Mouse (Mus musculus) lung, postnatal 4 days (tissue): ENCODE measurements around the gene A430078G23Rik.

Source experiments
- DNase-seq, 2 experiments: peaks; one replicate each; pipeline ENCODE4 v3.0.0; 2021

The A430078G23Rik gene

GRCm38 (mm10) chr8:3414639-3415190 lies 61.5 kb downstream of the A430078G23Rik start:
- no peak for DNase-seq

GRCm38 (mm10) chr8:3415259-3415658 lies 62.0 kb downstream of the A430078G23Rik start:
- no peak for DNase-seq

GRCm38 (mm10) chr8:3415661-3416060 lies 62.4 kb downstream of the A430078G23Rik start:
- DNase-seq = no peak

GRCm38 (mm10) chr8:3416846-3417245 lies 63.6 kb downstream of the A430078G23Rik start:
- no peak for DNase-seq

GRCm38 (mm10) chr8:3417455-3417854 lies 64.2 kb downstream of the A430078G23Rik start:
- DNase-seq = no peak

- DNase-seq = no peak
Measured at GRCm38 (mm10) chr8:3418101-3418500, 64.9 kb downstream of the A430078G23Rik start.

GRCm38 (mm10) chr8:3420105-3420706 lies 67.0 kb downstream of the A430078G23Rik start:
- no peak for DNase-seq

- DNase-seq = no peak
Measured at GRCm38 (mm10) chr8:3421507-3421906, 68.3 kb downstream of the A430078G23Rik start.

GRCm38 (mm10) chr8:3425217-3425616 lies 72.0 kb downstream of the A430078G23Rik start:
- DNase-seq = no peak

- no peak for DNase-seq
Measured at GRCm38 (mm10) chr8:3426211-3426610, 73.0 kb downstream of the A430078G23Rik start.

GRCm38 (mm10) chr8:3428426-3428825 lies 75.2 kb downstream of the A430078G23Rik start:
- no peak for DNase-seq

GRCm38 (mm10) chr8:3429966-3430365 lies 76.8 kb downstream of the A430078G23Rik start:
- DNase-seq = peak; percentile 56

- DNase-seq = no peak
Measured at GRCm38 (mm10) chr8:3431113-3431512, 77.9 kb downstream of the A430078G23Rik start.

GRCm38 (mm10) chr8:3436492-3436891 lies 83.3 kb downstream of the A430078G23Rik start:
- DNase-seq = no peak

- no peak for DNase-seq
Measured at GRCm38 (mm10) chr8:3439510-3439909, 86.3 kb downstream of the A430078G23Rik start.
